Comparison of ENCODE assay signal across 13 mouse cellular contexts in the genomic region with DNA sequence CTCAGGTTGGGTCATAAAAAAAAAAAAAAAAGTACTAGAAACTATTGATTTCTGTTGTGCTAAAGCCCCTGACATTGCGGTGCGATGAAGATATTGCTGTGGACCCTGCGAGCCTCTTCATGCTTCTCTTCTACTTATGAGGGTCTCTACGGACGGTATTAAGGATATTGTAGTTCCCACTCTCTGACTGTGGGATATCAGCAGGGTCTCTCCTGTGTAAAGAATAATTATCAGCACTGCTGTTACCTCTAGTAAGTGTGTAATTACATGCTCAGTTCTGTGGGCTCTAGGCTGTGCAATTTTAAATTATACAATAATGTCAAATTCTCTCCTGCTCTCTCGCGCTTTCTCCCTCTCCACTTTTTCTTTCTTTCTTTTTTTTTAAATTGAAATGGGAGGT.
"Had no signal": no experiment of that assay in that cellular context is flagged by ENCODE, and none has a peak within 500 bp of the region (broad histone marks: within the 10 kb centered on the region; RNA-seq: fewer than 3 reads in every experiment).

No protein-coding gene starts in this region.

- H3K27ac ChIP-seq: kidney, postnatal 0 days; limb, embryonic 12.5 days; liver, embryonic 14.5 days; stomach, embryonic 15.5 days had no signal

- DNase-seq: kidney, adult 11 months; kidney, adult 9 months; kidney, postnatal 36 days; liver; lung, adult 18-20 months; retina, postnatal 1 day; right cerebral cortex, postnatal 14 days; thymus, adult 2 months; thymus, postnatal 25 days had no signal

- H3K27me3 ChIP-seq: limb, embryonic 12.5 days; stomach, embryonic 15.5 days had no signal

- H3K9me3 ChIP-seq: limb, embryonic 12.5 days; stomach, embryonic 15.5 days had no signal

- H3K9ac ChIP-seq: limb, embryonic 12.5 days; liver, embryonic 14.5 days; stomach, embryonic 15.5 days had no signal

- H3K4me2 ChIP-seq: limb, embryonic 12.5 days; stomach, embryonic 15.5 days had no signal

- H3K36me3 ChIP-seq: limb, embryonic 12.5 days; stomach, embryonic 15.5 days had no signal

- H3K4me1 ChIP-seq: stomach, embryonic 15.5 days had no signal

- H3K4me3 ChIP-seq: limb, embryonic 12.5 days; stomach, embryonic 15.5 days had no signal
